Mouse (Mus musculus) hindbrain, embryonic 13.5 days (tissue): ENCODE data around the gene Thbs3. TPM values are rescaled to one million over a fixed set of nuclear protein-coding genes. Genes with fewer than 3 reads are reported as not detected.

Experiments used
- ATAC-seq: fragments of 200-750 bp; cut with Nextera tagmentation; 2 replicates; pipeline ENCODE4 v1.8.0; 2017; ENCODE audit warnings: moderate TSS enrichment; ENCODE audit not compliant: low FRiP score
- H3K27ac ChIP-seq: fragments of 300-500 bp; sonication (generic); 2 replicates; pipeline ENCODE4 v1.5.1; 2015; ENCODE audit warnings: inconsistent platforms, mild to moderate bottlenecking, moderate library complexity
- H3K27me3 ChIP-seq: fragments of 300-500 bp; sonication (generic); 2 replicates; pipeline ENCODE4 v1.6.1; 2015; ENCODE audit warnings: mild to moderate bottlenecking, inconsistent platforms
- H3K36me3 ChIP-seq: fragments of 300-500 bp; sonication (generic); 2 replicates; pipeline ENCODE4 v1.6.1; 2015; ENCODE audit warnings: mild to moderate bottlenecking, inconsistent platforms
- H3K4me1 ChIP-seq: fragments of 300-500 bp; sonication (generic); replicated peaks from 2 replicates; pipeline ENCODE4 v1.6.1; 2015; ENCODE audit warnings: inconsistent platforms
- H3K4me2 ChIP-seq: fragments of 300-500 bp; sonication (generic); 2 replicates; pipeline ENCODE4 v1.6.1; 2015; ENCODE audit warnings: inconsistent platforms, mild to moderate bottlenecking, moderate library complexity
- H3K4me3 ChIP-seq: fragments of 300-500 bp; sonication (generic); 2 replicates; pipeline ENCODE4 v1.5.1; 2015; ENCODE audit warnings: mild to moderate bottlenecking, inconsistent platforms
- H3K9ac ChIP-seq: fragments of 300-500 bp; sonication (generic); 2 replicates; pipeline ENCODE4 v1.6.1; 2015; ENCODE audit warnings: mild to moderate bottlenecking, inconsistent platforms
- H3K9me3 ChIP-seq: fragments of 300-500 bp; sonication (generic); 2 replicates; pipeline ENCODE4 v1.6.1; 2016; ENCODE audit warnings: inconsistent platforms
- WGBS: fragments of 180-500 bp; shearing (Covaris S2); methylation state at CpG from one replicate; pipeline ENCODE4 v1.1.7; 2015; 5-methylcytosine and 5-hydroxymethylcytosine counted together
- microRNA counts: library from miRNA; unstranded; fragments of <30 nt; microRNA quantifications from one replicate; lab custom pipeline; 2016
- microRNA-seq: library from miRNA; unstranded; fragments of <30 nt; microRNA quantifications from one replicate; pipeline ENCODE4, GENCODE M21; 2016
- polyA plus RNA-seq: library from polyadenylated mRNA; unstranded; fragments of >200 nt; fragmentation: Nextera tagmentation; extraction: Ambion mirVana; gene quantifications from 2 replicates; pipeline ENCODE4 v1.2.1, GENCODE M21; 2015

The Thbs3 gene
- polyA plus RNA-seq, 1 experiment from 2014 or later = 53.5 TPM

- peaks cover 48% of the 10 kb centered on the region for H3K4me1 ChIP-seq
- H3K4me3 ChIP-seq = peak overlapping the region; percentile 51; the same call in 1 of the 2 replicates
- ATAC-seq = no peak
Measured at GRCm38 (mm10) chr3:89268916-89269315, 53.9 kb downstream of the Thbs3 start.

GRCm38 (mm10) chr3:89270051-89270755, 55.2 kb downstream of the Thbs3 start, which contains the start of gene Slc50a1:
Gene Slc50a1 (minus strand): TSS chr3:89270570.
- 5% methylated on average over 39 of the region's 39 CpGs for WGBS
- peak within 1 kb of the TSS; percentile 78 for H3K9ac ChIP-seq
- no peaks in the 10 kb centered on the region for H3K9me3 ChIP-seq
- peaks cover 14% of the 10 kb centered on the region for H3K27me3 ChIP-seq
- peak within 1 kb of the TSS; percentile 70 for H3K4me2 ChIP-seq
- H3K36me3 ChIP-seq = no peaks in the 10 kb centered on the region
- peaks cover 48% of the 10 kb centered on the region for H3K4me1 ChIP-seq
- ATAC-seq = peak; percentile 47
- peak within 1 kb of the TSS; percentile 51 for H3K4me3 ChIP-seq
- H3K27ac ChIP-seq = peak within 1 kb of the TSS; percentile 81

More at GRCm38 (mm10) chr3:89268916-89269315, 53.9 kb downstream of the Thbs3 start:
- H3K9me3 ChIP-seq = no peaks in the 10 kb centered on the region
- 57% methylated on average over 8 of the region's 8 CpGs for WGBS
- no peak overlapping the region for H3K27ac ChIP-seq
- peaks cover 14% of the 10 kb centered on the region for H3K27me3 ChIP-seq
- no peaks in the 10 kb centered on the region for H3K36me3 ChIP-seq
- 0 out of 2 replicates have a peak overlapping the region, but pooled peaks have one; percentile 70 for H3K4me2 ChIP-seq
- peak overlapping the region; percentile 78; the same call in 1 of the 2 replicates for H3K9ac ChIP-seq

GRCm38 (mm10) chr3:89270891-89271290, 55.9 kb downstream of the Thbs3 start:
- WGBS = 71% methylated on average over 6 of the region's 6 CpGs
- Histone ChIP-seq H3K9me3 (no peaks in the 10 kb centered on the region), H3K27ac (peak overlapping the region; percentile 81; the same call in 1 of the 2 replicates), H3K27me3 (peaks cover 19% of the 10 kb centered on the region), H3K4me2 (peak overlapping the region; percentile 70), H3K4me1 (peaks cover 46% of the 10 kb centered on the region), H3K4me3 (peak overlapping the region; percentile 51), H3K36me3 (no peaks in the 10 kb centered on the region), H3K9ac (peak overlapping the region; percentile 78)
- ATAC-seq = no peak

- H3K4me1 ChIP-seq = peaks cover 42% of the 10 kb centered on the region
- peaks cover 27% of the 10 kb centered on the region for H3K27me3 ChIP-seq
- 67% methylated on average over 6 of the region's 6 CpGs for WGBS
Measured at GRCm38 (mm10) chr3:89271760-89272159, 56.8 kb downstream of the Thbs3 start.

GRCm38 (mm10) chr3:89276061-89276460, 61.1 kb downstream of the Thbs3 start:
- Histone ChIP-seq H3K9ac (no peak overlapping the region), H3K27ac (no peak overlapping the region), H3K4me3 (no peak overlapping the region), H3K9me3 (no peaks in the 10 kb centered on the region), H3K27me3 (peaks cover 59% of the 10 kb centered on the region), H3K4me2 (no peak overlapping the region), H3K4me1 (peaks cover 35% of the 10 kb centered on the region), H3K36me3 (no peaks in the 10 kb centered on the region)
- 92% methylated on average over 13 of the region's 13 CpGs for WGBS
- no peak for ATAC-seq

More at GRCm38 (mm10) chr3:89271760-89272159, 56.8 kb downstream of the Thbs3 start:
- no peaks in the 10 kb centered on the region for H3K36me3 ChIP-seq
- no peaks in the 10 kb centered on the region for H3K9me3 ChIP-seq
- H3K9ac ChIP-seq = peak overlapping the region; percentile 7; the same call in 1 of the 2 replicates
- H3K4me2 ChIP-seq = no peak overlapping the region
- H3K27ac ChIP-seq = no peak overlapping the region
- ATAC-seq = no peak
- no peak overlapping the region for H3K4me3 ChIP-seq

MicroRNA genes within 50 kb of the gene (microRNA counts, 519-probe panel; counts per million panel counts)
- microRNA mmu-miR-92b (lab: Ali Mortazavi, UCI) = 3,735 counts per million, percentile 53 among the panel's probes with 10 or more counts

Small RNA genes within 50 kb of the gene (microRNA-seq; reads per million reads assigned to microRNA genes)
- 4,817 reads per million, percentile 91 among the genes with 10 or more reads in this experiment for gene Mir92b

Other genes starting within 250 kb of the Thbs3 start
- gene Rusc1, start 121.9 kb upstream of the Thbs3 start, polyA plus RNA-seq = 74.5 and 76.0 TPM in 2 replicates
- gene Gm43738, start 114.1 kb upstream of the Thbs3 start, polyA plus RNA-seq = not detected in 2 replicates
- 312 and 322 TPM in 2 replicates for gene Fdps, start 113.2 kb upstream of the Thbs3 start, polyA plus RNA-seq
- 0.30 TPM in 1 of 2 replicates, not detected in the other for gene Pklr, start 79.0 kb upstream of the Thbs3 start, polyA plus RNA-seq
- gene Hcn3, start 55.0 kb upstream of the Thbs3 start, polyA plus RNA-seq = 33.5 and 35.1 TPM in 2 replicates
- 23.5 and 24.5 TPM in 2 replicates for gene Clk2, start 50.4 kb upstream of the Thbs3 start, polyA plus RNA-seq
- 127 and 130 TPM in 2 replicates for gene Scamp3, start 37.7 kb upstream of the Thbs3 start, polyA plus RNA-seq
- gene Fam189b, start 32.0 kb upstream of the Thbs3 start, polyA plus RNA-seq = 29.9 and 30.0 TPM in 2 replicates
- gene Gba, start 12.3 kb upstream of the Thbs3 start, polyA plus RNA-seq = 47.9 TPM in 2 replicates
- gene Mtx1, start 11.9 kb downstream of the Thbs3 start, polyA plus RNA-seq = 161 and 166 TPM in 2 replicates
- 1.3 and 2.8 TPM in 2 replicates for gene Muc1, start 13.9 kb downstream of the Thbs3 start, polyA plus RNA-seq
- gene Krtcap2, start 30.8 kb downstream of the Thbs3 start, polyA plus RNA-seq = 205 and 209 TPM in 2 replicates
- 64.3 and 68.1 TPM in 2 replicates for gene Trim46, start 31.1 kb downstream of the Thbs3 start, polyA plus RNA-seq
- 74.4 and 76.2 TPM in 2 replicates for gene Dpm3, start 44.2 kb downstream of the Thbs3 start, polyA plus RNA-seq
- 34.6 and 38.0 TPM in 2 replicates for gene Slc50a1, start 55.4 kb downstream of the Thbs3 start, polyA plus RNA-seq
- 12.1 and 12.4 TPM in 2 replicates for gene Efna1, start 66.0 kb downstream of the Thbs3 start, polyA plus RNA-seq
- gene Efna3, start 107.8 kb downstream of the Thbs3 start, polyA plus RNA-seq = 46.8 and 49.7 TPM in 2 replicates
- 8.6 and 9.8 TPM in 2 replicates for gene Efna4, start 122.8 kb downstream of the Thbs3 start, polyA plus RNA-seq
- 41.5 and 47.0 TPM in 2 replicates for gene Adam15, start 134.8 kb downstream of the Thbs3 start, polyA plus RNA-seq
- gene Dcst2, start 146.8 kb downstream of the Thbs3 start, polyA plus RNA-seq = 0.14 and 0.17 TPM in 2 replicates
- 1.1 and 1.3 TPM in 2 replicates for gene Dcst1, start 150.1 kb downstream of the Thbs3 start, polyA plus RNA-seq
- 0.70 and 0.73 TPM in 2 replicates for gene Zbtb7b, start 179.6 kb downstream of the Thbs3 start, polyA plus RNA-seq
- 1.1 and 1.4 TPM in 2 replicates for gene Lenep, start 187.6 kb downstream of the Thbs3 start, polyA plus RNA-seq
- gene Flad1, start 196.7 kb downstream of the Thbs3 start, polyA plus RNA-seq = 38.5 and 39.3 TPM in 2 replicates
- gene Cks1b, start 203.2 kb downstream of the Thbs3 start, polyA plus RNA-seq = 116 and 121 TPM in 2 replicates
- gene Shc1, start 203.3 kb downstream of the Thbs3 start, polyA plus RNA-seq = 24.3 and 24.4 TPM in 2 replicates
- gene Pygo2, start 215.0 kb downstream of the Thbs3 start, polyA plus RNA-seq = 38.7 and 42.0 TPM in 2 replicates
- gene Pbxip1, start 221.5 kb downstream of the Thbs3 start, polyA plus RNA-seq = 19.4 and 20.4 TPM in 2 replicates
- gene Pmvk, start 239.4 kb downstream of the Thbs3 start, polyA plus RNA-seq = 101 and 105 TPM in 2 replicates